Mouse (Mus musculus): ENCODE results near the gene Pmpcb. TPM values are rescaled to one million over a fixed set of nuclear protein-coding genes. Genes with fewer than 3 reads are reported as not detected.
A peak's percentile ranks its signal among the peaks of the same experiment; 100 is the strongest.
"Not testable (repeated sequence)": the region's sequence is repeated elsewhere in the genome, so short reads cannot be mapped to it uniquely, and the experiment has no call there.

The Pmpcb gene
- polyA plus RNA-seq (2012; fragmentation: generic; extraction: Trizol) = 92.8 TPM
- long read RNA-seq, experiment 1, transcript Pmpcb-201 (13 exons, 1,615 nt) = major isoform, 94 of 111 reads
- long read RNA-seq, experiment 1, partial matches to known transcripts = 15 of 111 reads
- long read RNA-seq, experiment 1, other reads (novel, unspliced or antisense) = 2 of 111 reads
- long read RNA-seq, experiment 2, transcript Pmpcb-201 (13 exons, 1,615 nt) = major isoform, 333 of 359 reads
- long read RNA-seq, experiment 2, partial matches to known transcripts = 5 of 359 reads
- long read RNA-seq, experiment 2, other reads (novel, unspliced or antisense) = 21 of 359 reads

DNA sequence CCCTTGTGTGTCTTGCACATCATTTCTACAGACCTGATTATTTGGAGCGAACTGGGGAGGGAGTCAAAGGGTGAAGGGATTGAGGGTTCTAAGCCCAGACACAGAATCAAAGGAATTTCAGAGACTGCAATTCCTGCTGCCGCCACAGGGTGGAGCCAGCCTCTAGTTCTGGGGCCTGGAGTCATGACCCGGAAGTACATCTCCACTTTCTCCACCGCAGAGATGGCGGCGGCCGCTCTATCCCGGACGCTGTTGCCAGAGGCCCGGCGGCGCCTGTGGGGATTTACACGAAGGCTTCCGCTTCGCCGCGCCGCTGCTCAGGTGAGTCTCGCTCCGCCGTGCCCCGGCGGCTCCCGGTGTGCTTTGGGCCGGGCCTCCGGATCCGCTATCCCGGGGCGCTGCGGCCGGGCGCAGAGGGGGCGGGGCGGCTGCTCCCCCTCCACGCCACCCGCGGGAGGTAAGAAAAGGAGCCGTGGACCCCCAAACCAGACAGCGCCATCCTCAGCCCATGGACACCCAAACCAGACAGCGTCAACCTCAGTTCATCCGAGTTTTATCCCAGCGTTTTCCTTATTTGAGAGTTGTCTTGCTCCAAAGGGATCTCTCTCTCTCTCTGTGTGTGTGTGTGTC is at the start of gene Pmpcb:
Gene Pmpcb (plus strand): TSS at position 186 of the 630 bp plus-strand sequence.
- Histone ChIP-seq H3K79me2 (ENCODE audit: control insufficient read depth, insufficient read depth) (peaks cover 22% of the 10 kb centered on the region), H3K79me3 (ENCODE audit: low read depth) (peaks cover 9% of the 10 kb centered on the region), H3K27me3 (ENCODE audit: control insufficient read depth, insufficient read depth, insufficient read length) (no peaks in the 10 kb centered on the region), H3K4me3 (ENCODE audit: insufficient read depth, poor library complexity, severe bottlenecking) (peak within 1 kb of the TSS; percentile 84), H3ac (ENCODE audit: control insufficient read depth, insufficient read length, low read depth) (peak within 1 kb of the TSS; percentile 61), H3K36me3 (ENCODE audit: control insufficient read depth, insufficient read depth) (peaks cover 22% of the 10 kb centered on the region)
- TF ChIP-seq MAX (IDR thresholded peaks at IDR 0.05) = no peak
- peak; percentile 52 for TF ChIP-seq CTCF (IDR thresholded peaks at IDR 0.05; ENCODE audit: control insufficient read depth, insufficient read depth, insufficient read length)

DNA sequence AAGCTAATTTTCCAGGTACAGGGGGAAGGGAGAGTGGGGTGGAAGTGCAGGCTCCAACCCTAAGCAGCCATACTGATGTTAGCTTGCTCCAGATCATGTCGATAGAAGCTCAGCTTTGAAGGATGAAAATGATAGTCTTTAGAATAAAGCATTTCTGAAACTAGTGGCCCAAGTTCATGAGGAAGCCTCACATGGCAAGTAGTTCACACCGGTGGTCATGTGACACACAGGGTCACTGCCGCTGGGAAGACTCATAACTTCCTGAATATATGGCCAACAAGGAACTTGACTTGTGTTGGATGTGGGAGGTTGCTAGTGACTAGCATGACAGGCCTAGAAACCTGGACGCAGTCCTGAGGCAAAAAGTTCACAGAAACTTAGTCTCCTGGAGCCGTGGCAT is 44.7 kb upstream of the Pmpcb start:
- Histone ChIP-seq H3K79me2 (ENCODE audit: control insufficient read depth, insufficient read depth) (no peaks in the 10 kb centered on the region), H3ac (ENCODE audit: control insufficient read depth, insufficient read length, low read depth) (no peak overlapping the region), H3K36me3 (ENCODE audit: control insufficient read depth, insufficient read depth) (no peaks in the 10 kb centered on the region), H3K79me3 (ENCODE audit: low read depth) (no peaks in the 10 kb centered on the region), H3K4me3 (ENCODE audit: insufficient read depth, poor library complexity, severe bottlenecking) (no peak overlapping the region), H3K27me3 (ENCODE audit: control insufficient read depth, insufficient read depth, insufficient read length) (no peaks in the 10 kb centered on the region)
- TF ChIP-seq MYOD1 (IDR thresholded peaks at IDR 0.05; ENCODE audit: control insufficient read depth, insufficient read length, low read depth) (no peak), MAX (IDR thresholded peaks at IDR 0.05) (no peak), CEBPB (IDR thresholded peaks at IDR 0.05; ENCODE audit: low read depth) (no peak), USF1 (IDR thresholded peaks at IDR 0.05; ENCODE audit: low read depth) (no peak), FOSL1 (IDR thresholded peaks at IDR 0.05; ENCODE audit: insufficient read depth, low read length, poor library complexity, severe bottlenecking) (no peak), CTCF (IDR thresholded peaks at IDR 0.05; ENCODE audit: control insufficient read depth, insufficient read depth, insufficient read length) (no peak), MYOG (IDR thresholded peaks at IDR 0.05; ENCODE audit: control insufficient read depth, extremely low read depth, insufficient read length) (no peak)

- Histone ChIP-seq H3ac (ENCODE audit: control insufficient read depth, insufficient read length, low read depth) (no peak overlapping the region), H3K27me3 (ENCODE audit: control insufficient read depth, insufficient read depth, insufficient read length) (no peaks in the 10 kb centered on the region), H3K79me2 (ENCODE audit: control insufficient read depth, insufficient read depth) (no peaks in the 10 kb centered on the region), H3K36me3 (ENCODE audit: control insufficient read depth, insufficient read depth) (no peaks in the 10 kb centered on the region), H3K79me3 (ENCODE audit: low read depth) (no peaks in the 10 kb centered on the region), H3K4me3 (ENCODE audit: insufficient read depth, poor library complexity, severe bottlenecking) (no peak overlapping the region)
- TF ChIP-seq MYOG (IDR thresholded peaks at IDR 0.05; ENCODE audit: control insufficient read depth, extremely low read depth, insufficient read length) (no peak), MYOD1 (IDR thresholded peaks at IDR 0.05; ENCODE audit: control insufficient read depth, insufficient read length, low read depth) (no peak), MAX (IDR thresholded peaks at IDR 0.05) (no peak), FOSL1 (IDR thresholded peaks at IDR 0.05; ENCODE audit: insufficient read depth, low read length, poor library complexity, severe bottlenecking) (no peak), CEBPB (IDR thresholded peaks at IDR 0.05; ENCODE audit: low read depth) (no peak), CTCF (IDR thresholded peaks at IDR 0.05; ENCODE audit: control insufficient read depth, insufficient read depth, insufficient read length) (no peak), USF1 (IDR thresholded peaks at IDR 0.05; ENCODE audit: low read depth) (no peak)
Measured at GRCm38 (mm10) chr5:21693372-21693870, 43.5 kb upstream of the Pmpcb start.

DNA sequence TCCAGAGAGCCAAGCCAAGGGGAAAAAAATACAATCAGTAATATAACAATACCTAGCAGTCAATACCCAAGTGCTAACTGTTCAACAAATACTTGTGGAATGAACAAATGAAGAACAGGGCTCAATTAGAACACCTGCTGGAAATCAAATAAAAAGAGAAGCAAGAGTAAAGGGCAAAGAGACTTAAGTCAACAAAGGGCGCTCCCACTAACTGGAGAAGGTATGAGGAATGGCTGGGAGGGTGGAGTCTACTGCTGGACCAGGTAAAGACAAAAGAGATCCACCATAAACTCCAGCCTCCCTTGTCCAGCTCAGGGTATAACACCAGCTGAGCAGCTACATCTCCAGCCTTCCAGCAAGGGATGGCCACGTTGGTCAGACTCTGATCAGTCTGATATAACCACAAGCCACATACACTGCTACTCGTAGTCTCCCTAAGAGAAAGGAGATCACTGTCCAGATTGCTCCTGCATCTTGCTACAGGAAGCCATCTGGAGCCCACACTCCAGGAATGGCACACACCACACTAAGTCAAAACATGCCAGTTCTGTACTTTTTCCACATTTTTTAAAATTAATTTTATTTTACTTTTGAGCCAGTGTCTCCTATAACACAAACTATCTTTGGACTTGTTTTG is 42.0 kb upstream of the Pmpcb start:
- H3K4me3 ChIP-seq (ENCODE audit: insufficient read depth, poor library complexity, severe bottlenecking) = no peak overlapping the region
- no peaks in the 10 kb centered on the region for H3K27me3 ChIP-seq (ENCODE audit: control insufficient read depth, insufficient read depth, insufficient read length)
- H3K79me3 ChIP-seq (ENCODE audit: low read depth) = no peaks in the 10 kb centered on the region
- H3K79me2 ChIP-seq (ENCODE audit: control insufficient read depth, insufficient read depth) = no peaks in the 10 kb centered on the region
- H3K36me3 ChIP-seq (ENCODE audit: control insufficient read depth, insufficient read depth) = no peaks in the 10 kb centered on the region
- TF ChIP-seq CTCF (IDR thresholded peaks at IDR 0.05; ENCODE audit: control insufficient read depth, insufficient read depth, insufficient read length) (no peak), USF1 (IDR thresholded peaks at IDR 0.05; ENCODE audit: low read depth) (no peak), MAX (IDR thresholded peaks at IDR 0.05) (no peak), MYOD1 (IDR thresholded peaks at IDR 0.05; ENCODE audit: control insufficient read depth, insufficient read length, low read depth) (no peak), FOSL1 (IDR thresholded peaks at IDR 0.05; ENCODE audit: insufficient read depth, low read length, poor library complexity, severe bottlenecking) (no peak), MYOG (IDR thresholded peaks at IDR 0.05; ENCODE audit: control insufficient read depth, extremely low read depth, insufficient read length) (no peak), CEBPB (IDR thresholded peaks at IDR 0.05; ENCODE audit: low read depth) (no peak)
- no peak overlapping the region for H3ac ChIP-seq (ENCODE audit: control insufficient read depth, insufficient read length, low read depth)

- not testable (repeated sequence) for H3K79me2 ChIP-seq (ENCODE audit: control insufficient read depth, insufficient read depth); H3K27me3 ChIP-seq (ENCODE audit: control insufficient read depth, insufficient read depth, insufficient read length); H3K36me3 ChIP-seq (ENCODE audit: control insufficient read depth, insufficient read depth); H3ac ChIP-seq (ENCODE audit: control insufficient read depth, insufficient read length, low read depth); H3K79me3 ChIP-seq (ENCODE audit: low read depth); H3K4me3 ChIP-seq (ENCODE audit: insufficient read depth, poor library complexity, severe bottlenecking)
Measured at GRCm38 (mm10) chr5:21699555-21699954, 37.4 kb upstream of the Pmpcb start.

All from C2C12 (cell line).